Mouse (Mus musculus) left cerebral cortex, postnatal 36 days (tissue): ENCODE results near the gene Churc1. TPM values are rescaled to one million over a fixed set of nuclear protein-coding genes. Genes with fewer than 3 reads are reported as not detected.

Source experiments
- DNase-seq, 2 experiments: peaks; one replicate each; pipeline ENCODE4 v3.0.0; 2021 to 2022; ENCODE audit warnings: low spot score in 2 of 2, mixed read lengths in 1 of 2
- intact Hi-C: fragments of 180-260 bp; cut with DNase I; formaldehyde crosslinking; loops from one replicate; pipeline ENCODE4 v1.15.1; 2025
- total RNA-seq, 2 experiments: library from RNA; stranded (reverse); gene quantifications; 2 replicates each; pipeline ENCODE4 v1.2.3; 2021

The Churc1 gene
- total RNA-seq = 10 to 100 TPM; 32.1 to 37.5 TPM

GRCm38 (mm10) chr12:76765354-76765851, at the start of gene Churc1, which contains the start of gene Fntb:
TSS of gene Churc1 (plus strand) at chr12:76765538.
TSS of gene Fntb (plus strand) at chr12:76765589.
- intact Hi-C loops = loop anchor here (5.0 kb wide), 1 partner anchor 57 kb away; the partner anchor contains the start of gene Rab15
- peak; percentile 84 to 86 for DNase-seq

GRCm38 (mm10) chr12:76718384-76718783, 47.0 kb upstream of the Churc1 start:
- intact Hi-C loops = loop anchor here (10.0 kb wide), 1 partner anchor 354 kb away; the partner anchor contains the start of gene Zbtb25
- no peak for DNase-seq

- no peak for DNase-seq
- intact Hi-C loops = loop anchor here (10.0 kb wide), 1 partner anchor 226 kb away; no protein-coding TSS in a partner anchor
These were observed 44.8 kb upstream of the Churc1 start for GRCm38 (mm10) chr12:76720572-76720971.

- intact Hi-C loops = loop anchor here (10.0 kb wide), 1 partner anchor 227 kb away; no protein-coding TSS in a partner anchor
- peak in 1 of 2 experiments; percentile 11 for DNase-seq
These were observed 43.3 kb upstream of the Churc1 start for GRCm38 (mm10) chr12:76722026-76722425.

- intact Hi-C loops = loop anchor here (10.0 kb wide), 1 partner anchor 233 kb away; no protein-coding TSS in a partner anchor
- DNase-seq = no peak
These were observed 37.4 kb upstream of the Churc1 start for GRCm38 (mm10) chr12:76727955-76728354.

DNA sequence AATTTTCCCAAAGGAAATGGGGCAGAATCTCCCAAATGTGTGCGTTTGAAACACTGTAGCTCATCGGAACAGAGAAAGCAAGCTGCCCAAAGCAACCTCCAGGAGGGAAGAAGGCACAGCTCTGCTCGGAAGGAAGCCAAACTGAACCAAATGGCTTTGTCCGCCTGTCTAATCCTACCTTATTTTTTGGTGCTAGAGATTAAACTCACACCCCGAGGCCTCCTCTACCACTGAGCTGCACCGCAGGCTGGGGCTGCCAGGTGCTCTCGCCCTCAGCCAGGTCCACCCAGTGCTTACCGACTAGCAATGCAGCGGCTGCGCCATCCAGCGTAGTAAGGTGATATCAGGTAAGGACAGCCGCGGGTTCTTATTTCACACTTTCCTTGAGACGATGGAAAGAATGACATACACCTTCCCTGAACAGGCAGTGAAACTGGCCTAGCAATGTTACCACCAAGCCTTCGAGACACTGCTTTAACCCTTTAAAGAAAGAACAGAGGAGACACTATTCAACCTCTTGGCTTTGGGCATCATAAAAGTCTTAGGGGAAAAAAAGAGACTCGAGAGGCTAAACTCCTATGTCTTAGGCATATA, 14.4 kb upstream of the Churc1 start:
- intact Hi-C loops = no loop called here
- DNase-seq = no peak

DNA sequence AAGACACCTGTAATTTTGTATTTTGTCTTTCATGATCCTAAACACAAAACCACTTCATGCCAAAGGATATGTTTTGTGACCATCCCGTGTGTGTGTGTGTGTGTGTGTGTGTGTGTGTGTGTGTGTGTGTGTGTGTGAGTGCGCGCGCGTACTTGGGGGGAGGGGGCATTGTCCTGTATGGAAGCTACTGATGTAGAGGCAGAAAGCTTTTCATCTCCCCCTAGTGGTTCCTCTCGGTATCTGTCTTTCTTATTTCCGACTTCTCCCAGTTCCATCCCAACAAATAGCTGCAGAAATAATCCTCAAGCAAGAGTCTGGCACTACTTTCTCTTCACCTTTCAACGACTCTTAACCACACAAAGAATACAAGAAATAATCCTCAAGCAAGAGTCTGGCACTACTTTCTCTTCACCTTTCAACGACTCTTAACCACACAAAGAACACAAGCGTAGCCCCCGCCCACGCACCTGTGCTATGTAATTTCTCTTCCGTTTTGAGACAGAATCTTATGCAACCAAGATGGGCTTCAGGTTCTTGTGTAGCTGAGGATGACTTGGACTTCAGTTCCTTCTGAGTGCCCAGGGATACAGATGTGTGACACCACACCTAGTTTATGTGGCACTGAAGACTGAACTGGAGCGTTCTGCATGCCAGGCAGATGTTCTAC, 12.6 kb upstream of the Churc1 start:
- intact Hi-C loops = no loop called here
- DNase-seq = no peak

GRCm38 (mm10) chr12:76765901-76766630, 728 bp downstream of the Churc1 start:
- intact Hi-C loops = loop anchor here (5.0 kb wide), 1 partner anchor 56 kb away; the partner anchor contains the start of gene Rab15
- DNase-seq = peak; percentile 19 to 37

DNA sequence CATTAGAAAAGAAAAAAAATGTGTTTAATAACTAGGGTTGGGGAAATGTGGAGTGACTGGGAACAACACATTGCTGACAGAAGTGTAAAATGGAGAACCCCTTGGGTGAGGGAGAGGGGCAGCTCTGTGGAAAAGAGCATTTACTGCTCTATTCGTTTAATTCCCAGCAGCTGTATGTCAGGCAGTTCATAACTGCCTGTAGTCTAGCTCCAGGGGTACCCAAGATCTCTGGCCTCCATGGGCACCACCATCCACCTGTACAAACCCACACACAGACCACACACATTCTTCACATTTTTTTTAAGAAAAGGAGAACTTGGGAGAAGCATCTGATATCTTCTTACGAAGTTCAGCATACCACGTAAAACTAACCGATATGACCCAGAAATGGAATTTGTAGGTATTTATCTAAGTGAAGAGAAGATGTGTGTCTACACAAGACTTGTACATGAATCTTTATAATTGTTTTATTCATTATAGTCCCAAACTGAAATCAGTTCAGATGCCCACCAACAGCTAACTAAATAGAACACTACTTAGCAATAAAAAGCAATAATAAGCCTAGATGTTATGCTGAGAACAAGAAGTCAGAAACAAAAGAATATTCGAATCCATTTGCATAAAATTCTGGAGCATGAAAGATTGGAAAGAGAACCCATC, 5.6 kb downstream of the Churc1 start:
- intact Hi-C loops = no loop called here
- no peak for DNase-seq

GRCm38 (mm10) chr12:76771540-76771939, 6.2 kb downstream of the Churc1 start:
- intact Hi-C loops = no loop called here
- DNase-seq = no peak

DNA sequence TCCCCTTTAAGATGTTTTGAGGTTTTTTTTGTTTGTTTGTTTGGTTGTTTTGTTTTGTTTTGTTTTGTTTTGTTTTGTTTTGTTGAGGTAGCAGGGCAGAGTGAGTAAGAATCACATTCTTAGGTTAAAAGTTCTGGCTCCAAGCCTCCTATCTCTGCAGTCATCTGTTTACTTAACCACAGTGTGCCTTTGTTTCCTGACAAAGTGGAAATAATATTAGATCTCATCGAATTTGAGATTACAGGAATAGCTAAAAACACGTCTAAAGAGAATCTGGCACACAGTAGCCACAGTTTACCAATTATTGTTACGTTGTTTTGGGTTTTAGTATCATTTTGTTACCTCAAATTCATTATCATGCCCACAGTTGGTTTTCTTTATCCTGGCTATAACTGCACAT, 9.3 kb downstream of the Churc1 start:
- intact Hi-C loops = no loop called here

DNA sequence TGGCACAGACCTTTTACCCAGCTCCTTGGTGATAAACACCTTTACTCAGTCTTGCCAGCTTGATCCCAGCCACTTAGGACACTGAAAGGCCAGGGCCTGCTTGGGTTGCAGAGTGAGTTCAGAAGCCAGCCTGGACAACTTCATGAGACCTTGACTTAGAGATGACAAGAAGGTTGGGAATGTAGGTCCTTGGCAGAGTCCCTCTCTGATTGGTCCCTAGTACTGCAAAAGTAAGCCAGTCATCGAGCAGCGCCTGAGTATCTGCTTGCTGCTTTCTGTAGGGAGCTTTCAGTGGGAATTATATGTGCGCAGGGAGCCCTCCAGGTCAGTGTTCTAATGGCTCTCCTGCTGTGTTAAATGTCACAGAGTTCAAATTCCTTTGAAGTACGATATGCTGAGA, 9.8 kb downstream of the Churc1 start:
- intact Hi-C loops = no loop called here
- DNase-seq = no peak

More for the DNA sequence above, 9.3 kb downstream of the Churc1 start:
- DNase-seq = no peak

GRCm38 (mm10) chr12:76776898-76777297, 11.6 kb downstream of the Churc1 start:
- intact Hi-C loops = no loop called here
- DNase-seq = no peak

- DNase-seq = no peak
- intact Hi-C loops = no loop called here
These were observed 12.5 kb downstream of the Churc1 start for GRCm38 (mm10) chr12:76777845-76778244.

DNA sequence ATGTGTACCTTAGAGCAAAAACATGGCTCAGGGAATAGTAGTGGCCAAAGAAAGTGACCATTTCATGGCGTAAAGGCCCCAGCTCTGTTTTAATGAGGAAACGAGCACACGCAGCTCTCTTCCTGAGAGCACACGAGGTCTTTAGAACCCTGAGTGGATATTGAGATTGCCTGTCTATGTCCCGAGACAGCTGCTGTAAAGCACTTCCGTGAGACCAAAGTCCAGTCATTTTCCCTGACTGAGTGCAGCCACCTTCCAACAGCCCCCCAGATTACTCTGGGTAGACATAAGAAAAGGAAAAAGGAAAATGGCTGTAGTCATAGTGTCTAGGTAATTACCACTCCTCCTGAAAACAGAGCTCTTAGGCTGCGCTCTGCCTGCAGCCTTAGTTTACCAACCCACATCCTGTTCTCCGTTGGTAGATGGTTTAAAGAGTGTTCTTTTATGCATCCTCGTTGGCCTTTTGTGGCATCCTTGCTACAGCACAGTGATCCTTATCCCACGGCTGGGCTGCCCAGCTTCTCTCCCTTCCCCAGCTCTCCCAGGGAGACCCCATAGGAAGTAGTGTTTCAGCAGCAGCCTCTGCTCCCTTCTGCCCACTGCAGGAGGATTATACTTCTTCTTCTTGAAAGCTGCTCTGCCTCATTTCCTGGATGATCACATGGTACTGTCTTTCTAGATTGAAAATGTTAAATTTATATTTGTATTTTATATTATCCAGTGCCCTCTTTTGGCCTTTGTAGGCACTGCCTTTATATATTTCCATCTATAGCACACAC, 13.2 kb downstream of the Churc1 start:
- DNase-seq = no peak
- intact Hi-C loops = no loop called here

- intact Hi-C loops = no loop called here
- no peak for DNase-seq
These were observed 14.6 kb downstream of the Churc1 start for GRCm38 (mm10) chr12:76779951-76780350.

DNA sequence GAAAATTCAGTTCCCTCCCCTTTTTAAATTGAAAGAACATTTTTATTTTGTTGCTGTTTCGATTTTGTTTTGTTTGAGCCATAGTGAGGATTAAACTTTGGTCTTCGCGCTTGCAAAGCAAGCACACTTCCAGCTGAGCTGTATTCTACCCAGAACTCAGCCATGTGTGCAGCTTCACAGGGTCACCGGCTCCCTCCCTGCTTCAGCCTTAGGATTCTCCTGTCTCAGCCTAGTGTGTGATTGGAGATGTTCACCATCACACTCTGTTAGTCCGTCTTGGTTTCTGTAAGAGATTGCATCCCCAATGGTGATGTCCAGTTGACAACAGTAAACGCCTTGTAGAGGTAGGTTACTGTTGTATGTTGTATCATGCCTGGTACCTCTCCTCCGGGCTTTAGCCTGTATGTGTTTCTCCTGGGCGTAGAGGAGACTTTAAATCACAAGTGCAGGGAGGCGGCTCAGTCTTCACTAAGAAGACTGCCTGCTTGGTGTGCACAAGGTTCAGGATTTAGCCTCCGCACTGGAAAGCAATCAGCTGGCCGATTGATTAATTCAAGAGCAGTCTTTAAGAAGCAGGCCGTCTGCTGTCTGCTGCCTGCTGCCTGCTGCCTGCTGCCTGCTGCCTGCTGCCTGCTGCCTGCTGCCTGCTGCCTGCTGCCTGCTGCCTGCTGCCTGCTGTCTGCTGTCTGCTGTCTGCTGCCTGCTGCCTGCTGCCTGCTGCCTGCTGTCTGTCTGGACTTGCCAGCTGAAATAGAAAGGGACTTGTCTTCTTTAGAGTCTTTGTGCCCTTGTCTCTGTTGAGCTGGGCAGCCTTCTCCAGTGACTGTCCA, 15.5 kb downstream of the Churc1 start:
- intact Hi-C loops = no loop called here

GRCm38 (mm10) chr12:76784056-76784619, 18.8 kb downstream of the Churc1 start:
- DNase-seq = no peak
- intact Hi-C loops = no loop called here

More for the DNA sequence above, 15.5 kb downstream of the Churc1 start:
- DNase-seq = no peak
